ENCODE assay signal across 15 mouse cellular contexts in genomic region chr11:54008416-54008920, GRCm38 (mm10). TPM values are rescaled to one million over a fixed set of nuclear protein-coding genes. Genes with fewer than 3 reads are reported as not detected.
DNase-seq lines count a peak whose midpoint lies in the region; ATAC-seq and TF ChIP-seq lines count a peak whose summit lies in the region.
"Had no signal": no experiment of that assay in that cellular context is flagged by ENCODE, and none has a peak within 500 bp of the region (broad histone marks: within the 10 kb centered on the region; RNA-seq: fewer than 3 reads in every experiment).

No protein-coding gene starts in this region.

- TF ChIP-seq POLR2A in cerebellum, adult 2 months (IDR thresholded peaks at IDR 0.05; ENCODE audit: borderline replicate concordance, insufficient read depth, low read length) = no peak

- H3K4me3 ChIP-seq in cerebellum, adult 2 months (replicated peaks; ENCODE audit: insufficient read depth, low read depth, low read length) = no peak overlapping the region
- no peak overlapping the region for H3K4me3 ChIP-seq in hindbrain, embryonic 10.5 days
- H3K4me3 ChIP-seq in hindbrain, embryonic 16.5 days (ENCODE audit: low read length) = no peak overlapping the region
- no peak overlapping the region for H3K4me3 ChIP-seq in liver, embryonic 16.5 days (ENCODE audit: low read depth, low read length)
- H3K4me3 ChIP-seq in limb, embryonic 12.5 days (replicated peaks) = no peak overlapping the region
- H3K4me3 ChIP-seq: heart, embryonic 12.5 days; hindbrain, embryonic 12.5 days; liver, embryonic 15.5 days had no signal

- peaks cover 51% of the 10 kb centered on the region for H3K4me1 ChIP-seq in cerebellum, adult 2 months (ENCODE audit: control insufficient read depth, insufficient read depth, low read length)
- H3K4me1 ChIP-seq in hindbrain, embryonic 10.5 days (replicated peaks) = 0 out of 2 replicates have a peak, but pooled peaks cover 3% of the 10 kb centered on the region
- H3K4me1 ChIP-seq in hindbrain, embryonic 16.5 days (ENCODE audit: control insufficient read depth, insufficient read depth, low read depth, low read length) = peaks cover 2% of the 10 kb centered on the region; the same call in 1 of the 2 replicates
- peaks cover 44% of the 10 kb centered on the region for H3K4me1 ChIP-seq in liver, embryonic 16.5 days (ENCODE audit: control insufficient read depth, low read depth, low read length)
- peaks cover 15% of the 10 kb centered on the region for H3K4me1 ChIP-seq in limb, embryonic 12.5 days (replicated peaks)
- H3K4me1 ChIP-seq: heart, embryonic 12.5 days; hindbrain, embryonic 12.5 days had no signal

- no peaks in the 10 kb centered on the region for H3K9me3 ChIP-seq in hindbrain, embryonic 10.5 days
- no peaks in the 10 kb centered on the region for H3K9me3 ChIP-seq in hindbrain, embryonic 16.5 days (ENCODE audit: control insufficient read depth, low read length)
- no peaks in the 10 kb centered on the region for H3K9me3 ChIP-seq in liver, embryonic 16.5 days (replicated peaks; ENCODE audit: control insufficient read depth, low read length)
- H3K9me3 ChIP-seq in limb, embryonic 12.5 days = no peaks in the 10 kb centered on the region
- H3K9me3 ChIP-seq: heart, embryonic 12.5 days; hindbrain, embryonic 12.5 days; liver, embryonic 15.5 days had no signal

- H3K36me3 ChIP-seq in hindbrain, embryonic 10.5 days = no peaks in the 10 kb centered on the region
- no peaks in the 10 kb centered on the region for H3K36me3 ChIP-seq in hindbrain, embryonic 16.5 days (ENCODE audit: control insufficient read depth, insufficient read depth, low read length)
- peaks cover 19% of the 10 kb centered on the region for H3K36me3 ChIP-seq in liver, embryonic 16.5 days (ENCODE audit: control insufficient read depth, insufficient read depth)
- no peaks in the 10 kb centered on the region for H3K36me3 ChIP-seq in limb, embryonic 12.5 days
- H3K36me3 ChIP-seq: heart, embryonic 12.5 days; hindbrain, embryonic 12.5 days had no signal

- DNase-seq in cerebellum, adult 2 months = no peak
- DNase-seq in cerebellum, postnatal 36 days = no peak
- DNase-seq in hindbrain, embryonic 10.5 days (ENCODE audit: low spot score) = peak; percentile 4
- no peak for DNase-seq in liver
- DNase-seq: kidney, adult 8-10 months; right cerebral cortex, postnatal 14 days had no signal

- H3K27me3 ChIP-seq in cerebellum, adult 2 months (ENCODE audit: control insufficient read depth, insufficient read depth, low read length) = no peaks in the 10 kb centered on the region
- H3K27me3 ChIP-seq in hindbrain, embryonic 10.5 days (ENCODE audit: insufficient read depth, poor library complexity, severe bottlenecking) = no peaks in the 10 kb centered on the region
- H3K27me3 ChIP-seq in hindbrain, embryonic 16.5 days (replicated peaks; ENCODE audit: control insufficient read depth, insufficient read depth, low read length) = no peaks in the 10 kb centered on the region
- no peaks in the 10 kb centered on the region for H3K27me3 ChIP-seq in liver, embryonic 16.5 days (ENCODE audit: control insufficient read depth, insufficient read depth, low read depth, low read length)
- H3K27me3 ChIP-seq in limb, embryonic 12.5 days = no peaks in the 10 kb centered on the region
- H3K27me3 ChIP-seq: heart, embryonic 12.5 days; hindbrain, embryonic 12.5 days; liver, embryonic 15.5 days had no signal

- 65% methylated on average over 10 of the region's 10 CpGs for WGBS in cerebellum, adult 2 months
- 64% methylated on average over 10 of the region's 10 CpGs for WGBS in hindbrain, embryonic 10.5 days
- 80% methylated on average over 10 of the region's 10 CpGs for WGBS in hindbrain, embryonic 16.5 days
- WGBS in liver, embryonic 16.5 days (ENCODE audit: insufficient replicate concordance) = 82% methylated on average over 10 of the region's 10 CpGs
- 56% methylated on average over 10 of the region's 10 CpGs for whole genome bisulfite sequencing in limb, embryonic 12.5 days

- no peak overlapping the region for H3K4me2 ChIP-seq in hindbrain, embryonic 16.5 days (ENCODE audit: low read length)
- H3K4me2 ChIP-seq in liver, embryonic 16.5 days (ENCODE audit: low read depth, low read length) = no peak overlapping the region
- no peak overlapping the region for H3K4me2 ChIP-seq in limb, embryonic 12.5 days
- H3K4me2 ChIP-seq: heart, embryonic 12.5 days; hindbrain, embryonic 12.5 days had no signal

- H3K27ac ChIP-seq in cerebellum, adult 2 months (ENCODE audit: insufficient read depth, low read length) = peak overlapping the region; percentile 97
- H3K27ac ChIP-seq in hindbrain, embryonic 10.5 days = no peak overlapping the region
- H3K27ac ChIP-seq in hindbrain, embryonic 16.5 days (ENCODE audit: low read depth, low read length) = no peak overlapping the region
- peak overlapping the region; percentile 1; the same call in 1 of the 2 replicates for H3K27ac ChIP-seq in liver, embryonic 16.5 days (ENCODE audit: low read length)
- H3K27ac ChIP-seq in limb, embryonic 12.5 days = peak overlapping the region; percentile 30; the same call in 1 of the 2 replicates
- H3K27ac ChIP-seq: hindbrain, embryonic 12.5 days had no signal

- ATAC-seq in hindbrain, embryonic 16.5 days = no peak
- no peak for ATAC-seq in liver, embryonic 16.5 days (ENCODE audit: low read depth)
- no peak for ATAC-seq in limb, embryonic 12.5 days (ENCODE audit: insufficient number of reproducible peaks, insufficient read depth, low FRiP score, low TSS enrichment, low read depth)
- ATAC-seq in megakaryocyte-erythroid progenitor cell, adult 5-6 weeks (replicated peaks; ENCODE audit: low FRiP score, low TSS enrichment, poor library complexity, severe bottlenecking) = no peak

- H3K9ac ChIP-seq in hindbrain, embryonic 16.5 days (ENCODE audit: low read depth, low read length) = no peak overlapping the region
- H3K9ac ChIP-seq in liver, embryonic 16.5 days (ENCODE audit: low read depth, low read length) = no peak overlapping the region
- H3K9ac ChIP-seq in limb, embryonic 12.5 days (replicated peaks) = no peak overlapping the region
- H3K9ac ChIP-seq: forebrain, postnatal 0 days; heart, embryonic 12.5 days; hindbrain, embryonic 12.5 days; liver, embryonic 15.5 days had no signal

- no peak for TF ChIP-seq CTCF in cerebellum, adult 2 months (IDR thresholded peaks at IDR 0.05; ENCODE audit: borderline replicate concordance, insufficient read depth, low read depth, low read length)

RNA-seq across cellular contexts. Expression of gene Slc22a4, which starts 19.4 kb away (rescaled TPM):
- 53.6 and 61.9 TPM in 2 replicates for polyA plus RNA-seq in cerebellum, adult 2 months (2012; rRNA removed)
- 1.2 and 2.2 TPM in 2 replicates for polyA plus RNA-seq in hindbrain, embryonic 10.5 days (2016; fragmentation: Nextera tagmentation; extraction: Ambion mirVana)
- 4.9 and 7.2 TPM in 2 replicates for polyA plus RNA-seq in hindbrain, embryonic 16.5 days (2015; fragmentation: Nextera tagmentation; extraction: Ambion mirVana)
- 34.8 and 39.3 TPM in 2 replicates for polyA plus RNA-seq in liver, embryonic 16.5 days (2015; fragmentation: Nextera tagmentation; extraction: Ambion mirVana)
- polyA plus RNA-seq in limb, embryonic 12.5 days (2016; fragmentation: Nextera tagmentation; extraction: Ambion mirVana) = 1.3 and 1.7 TPM in 2 replicates
- 8.4 and 11.5 TPM in 2 replicates for total RNA-seq in megakaryocyte-erythroid progenitor cell, adult 5-6 weeks (2014; fragmentation: Nextera tagmentation)
- 1.8 and 4.9 TPM in 2 replicates for total RNA-seq in megakaryocyte-erythroid progenitor cell, adult 5-6 weeks (2017)

RNA-seq across cellular contexts. Expression of gene Slc22a21, which starts 28.3 kb away (rescaled TPM):
- polyA plus RNA-seq in cerebellum, adult 2 months (2012; rRNA removed) = 2.4 and 2.7 TPM in 2 replicates
- 2.0 and 2.4 TPM in 2 replicates for polyA plus RNA-seq in hindbrain, embryonic 10.5 days (2016; fragmentation: Nextera tagmentation; extraction: Ambion mirVana)
- polyA plus RNA-seq in hindbrain, embryonic 16.5 days (2015; fragmentation: Nextera tagmentation; extraction: Ambion mirVana) = 4.0 and 5.1 TPM in 2 replicates
- 0.92 and 1.2 TPM in 2 replicates for polyA plus RNA-seq in liver, embryonic 16.5 days (2015; fragmentation: Nextera tagmentation; extraction: Ambion mirVana)
- 3.1 and 3.2 TPM in 2 replicates for polyA plus RNA-seq in limb, embryonic 12.5 days (2016; fragmentation: Nextera tagmentation; extraction: Ambion mirVana)
- total RNA-seq in megakaryocyte-erythroid progenitor cell, adult 5-6 weeks (2014; fragmentation: Nextera tagmentation) = 1.5 and 4.3 TPM in 2 replicates
- 2.3 TPM in 1 of 2 replicates, not detected in the other for total RNA-seq in megakaryocyte-erythroid progenitor cell, adult 5-6 weeks (2017)
- total RNA-seq: neutrophil, adult 5-6 weeks had no signal

Comparison
In these comparisons a context has a peak if more than half of its experiments do, and no peak if none do; other contexts are left out.
1. H3K27ac ChIP-seq: peak in cerebellum, adult 2 months (single experiment), liver, embryonic 16.5 days (single experiment) and limb, embryonic 12.5 days (single experiment); none in hindbrain, embryonic 10.5 days (single experiment) and hindbrain, embryonic 16.5 days (single experiment).